Comparison of ENCODE assay signal across 11 mouse cellular contexts in genomic region chr3:85339269-85339820, GRCm38 (mm10).
A peak's percentile ranks its signal among the peaks of the same experiment; 100 is the strongest.
DNase-seq lines count a peak whose midpoint lies in the region; ATAC-seq and TF ChIP-seq lines count a peak whose summit lies in the region.
"Had no signal": no experiment of that assay in that cellular context is flagged by ENCODE, and none has a peak within 500 bp of the region (broad histone marks: within the 10 kb centered on the region; RNA-seq: fewer than 3 reads in every experiment).

No protein-coding gene starts in this region.

- DNase-seq in layer of hippocampus, adult 11-12 months (ENCODE audit: low spot score), result peak; percentile 25
- DNase-seq in layer of hippocampus, postnatal 25 days (ENCODE audit: extremely low spot score in 1 of 2, low spot score in 1 of 2), result no peak
- DNase-seq in heart, embryonic 10.5 days (ENCODE audit: low spot score), result no peak
- peak; percentile 60 for DNase-seq in lung, postnatal 36 days
- DNase-seq in left cerebral cortex, adult 11 months (ENCODE audit: low spot score), result no peak
- DNase-seq in urinary bladder, postnatal 10 days (ENCODE audit: low spot score), result no peak
- DNase-seq: cerebellum, postnatal 25 days had no signal

- H3K27ac ChIP-seq in cortical plate, adult 2 months (ENCODE audit: insufficient read depth, low read length), result peak overlapping the region; percentile 41
- H3K27ac ChIP-seq in heart, embryonic 10.5 days, result peak overlapping the region; percentile 59; the same call in 1 of the 2 replicates
- H3K27ac ChIP-seq: liver, embryonic 15.5 days had no signal

- no peak for TF ChIP-seq POLR2A in cortical plate, adult 2 months (IDR thresholded peaks at IDR 0.05; ENCODE audit: extremely low read depth, insufficient read depth, low read length)

- WGBS in heart, embryonic 10.5 days, result 62% methylated on average over 10 of the region's 10 CpGs

- H3K9me3 ChIP-seq in heart, embryonic 10.5 days, result no peaks in the 10 kb centered on the region
- H3K9me3 ChIP-seq: liver, embryonic 15.5 days had no signal

- no peak for TF ChIP-seq CTCF in cortical plate, adult 2 months (IDR thresholded peaks at IDR 0.05; ENCODE audit: extremely low read depth, insufficient read depth, low read length)

- no peak overlapping the region for H3K4me3 ChIP-seq in cortical plate, adult 2 months (ENCODE audit: insufficient read depth, low read length)
- no peak overlapping the region for H3K4me3 ChIP-seq in heart, embryonic 10.5 days
- H3K4me3 ChIP-seq: liver, embryonic 15.5 days; myocyte had no signal

- ATAC-seq in frontal cortex, adult (ENCODE audit: low TSS enrichment), result no peak

- no peaks in the 10 kb centered on the region for H3K27me3 ChIP-seq in heart, embryonic 10.5 days (ENCODE audit: insufficient read depth, poor library complexity, severe bottlenecking)
- H3K27me3 ChIP-seq: liver, embryonic 15.5 days had no signal

- peaks cover 12% of the 10 kb centered on the region for H3K4me1 ChIP-seq in cortical plate, adult 2 months (ENCODE audit: control insufficient read depth, insufficient read depth, low read length)
- H3K4me1 ChIP-seq in heart, embryonic 10.5 days, result peaks cover 20% of the 10 kb centered on the region
- H3K4me1 ChIP-seq: liver, embryonic 15.5 days had no signal

- H3K36me3 ChIP-seq in heart, embryonic 10.5 days, result no peaks in the 10 kb centered on the region
- H3K36me3 ChIP-seq: liver, embryonic 15.5 days had no signal

Comparison
In these comparisons a context has a peak if more than half of its experiments do, and no peak if none do; other contexts are left out.
1. DNase-seq: peak in layer of hippocampus, adult 11-12 months (single experiment) and lung, postnatal 36 days (single experiment); none in layer of hippocampus, postnatal 25 days (0 of 2), heart, embryonic 10.5 days (single experiment), left cerebral cortex, adult 11 months (single experiment) and urinary bladder, postnatal 10 days (single experiment).